Mouse (Mus musculus) splenic B cell, adult 2 months (primary cell): Measurements from ENCODE around the gene Foxn3.
"Not testable (repeated sequence)": the region's sequence is repeated elsewhere in the genome, so short reads cannot be mapped to it uniquely, and the experiment has no call there.

Experiments used
- DNase-seq: peaks from one replicate; pipeline ENCODE4 v3.0.0-alpha.2; 2011; ENCODE audit warnings: low read depth, low spot score
- H3K27me3 ChIP-seq: 2 replicates; pipeline ENCODE4 v1.6.1; 2012; ENCODE audit warnings: mild to moderate bottlenecking, low read length, moderate library complexity, mixed read lengths; ENCODE audit not compliant: control insufficient read depth, poor library complexity, insufficient read depth, severe bottlenecking
- H3K36me3 ChIP-seq: 2 replicates; pipeline ENCODE4 v1.6.1; 2012; ENCODE audit warnings: mild to moderate bottlenecking, low read length, moderate library complexity, mixed read lengths; ENCODE audit not compliant: control insufficient read depth, poor library complexity, insufficient read depth, severe bottlenecking

Gene Foxn3

GRCm38 (mm10) chr12:99217145-99217698, 346.2 kb downstream of the Foxn3 start:
- DNase-seq, result no peak
- H3K27me3 ChIP-seq, result no peaks in the 10 kb centered on the region
- H3K36me3 ChIP-seq, result no peaks in the 10 kb centered on the region; the same call in 1 of the 2 replicates

GRCm38 (mm10) chr12:99216341-99216761, 347.0 kb downstream of the Foxn3 start:
- Histone ChIP-seq H3K27me3 (no peaks in the 10 kb centered on the region), H3K36me3 (no peaks in the 10 kb centered on the region; the same call in none of the 2 replicates)
- DNase-seq, result no peak

GRCm38 (mm10) chr12:99215521-99216255, 347.7 kb downstream of the Foxn3 start:
- Histone ChIP-seq H3K36me3 (no peaks in the 10 kb centered on the region; the same call in none of the 2 replicates), H3K27me3 (no peaks in the 10 kb centered on the region)
- DNase-seq, result no peak

GRCm38 (mm10) chr12:99214098-99214497, 349.3 kb downstream of the Foxn3 start:
- H3K36me3 ChIP-seq, result no peaks in the 10 kb centered on the region; the same call in none of the 2 replicates
- H3K27me3 ChIP-seq, result no peaks in the 10 kb centered on the region
- DNase-seq, result no peak

GRCm38 (mm10) chr12:99213218-99213617, 350.2 kb downstream of the Foxn3 start:
- H3K27me3 ChIP-seq, result no peaks in the 10 kb centered on the region
- H3K36me3 ChIP-seq, result no peaks in the 10 kb centered on the region; the same call in none of the 2 replicates
- peak; percentile 14 for DNase-seq

GRCm38 (mm10) chr12:99209801-99210200, 353.6 kb downstream of the Foxn3 start:
- no peak for DNase-seq
- peaks cover 5% of the 10 kb centered on the region for H3K36me3 ChIP-seq
- H3K27me3 ChIP-seq, result no peaks in the 10 kb centered on the region

GRCm38 (mm10) chr12:99208251-99208650, 355.1 kb downstream of the Foxn3 start:
- DNase-seq, result no peak
- H3K36me3 ChIP-seq, result peaks cover 7% of the 10 kb centered on the region
- no peaks in the 10 kb centered on the region for H3K27me3 ChIP-seq

- Histone ChIP-seq H3K27me3 (no peaks in the 10 kb centered on the region), H3K36me3 (peaks cover 9% of the 10 kb centered on the region)
- DNase-seq, result no peak
These were observed 356.3 kb downstream of the Foxn3 start for GRCm38 (mm10) chr12:99207014-99207612.

- H3K36me3 ChIP-seq, result peaks cover 9% of the 10 kb centered on the region
- no peak for DNase-seq
- no peaks in the 10 kb centered on the region for H3K27me3 ChIP-seq
These were observed 357.6 kb downstream of the Foxn3 start for GRCm38 (mm10) chr12:99205734-99206133.

GRCm38 (mm10) chr12:99199124-99199483, 364.3 kb downstream of the Foxn3 start:
- peaks cover 4% of the 10 kb centered on the region; the same call in 1 of the 2 replicates for H3K36me3 ChIP-seq
- no peak for DNase-seq
- H3K27me3 ChIP-seq, result no peaks in the 10 kb centered on the region

- no peak for DNase-seq
- Histone ChIP-seq H3K27me3 (no peaks in the 10 kb centered on the region), H3K36me3 (peaks cover 4% of the 10 kb centered on the region; the same call in 1 of the 2 replicates)
These were observed 364.8 kb downstream of the Foxn3 start for GRCm38 (mm10) chr12:99198428-99199123.

GRCm38 (mm10) chr12:99197031-99197430, 366.4 kb downstream of the Foxn3 start:
- DNase-seq, result no peak

GRCm38 (mm10) chr12:99195655-99196054, 367.7 kb downstream of the Foxn3 start:
- DNase-seq, result no peak
- H3K36me3 ChIP-seq, result peaks cover 1% of the 10 kb centered on the region; the same call in 1 of the 2 replicates
- no peaks in the 10 kb centered on the region for H3K27me3 ChIP-seq

More at GRCm38 (mm10) chr12:99197031-99197430, 366.4 kb downstream of the Foxn3 start:
- H3K36me3 ChIP-seq, result peaks cover 1% of the 10 kb centered on the region; the same call in 1 of the 2 replicates
- H3K27me3 ChIP-seq, result no peaks in the 10 kb centered on the region

- H3K36me3 ChIP-seq, DNase-seq, H3K27me3 ChIP-seq: not testable (repeated sequence)
These were observed 369.3 kb downstream of the Foxn3 start for GRCm38 (mm10) chr12:99194120-99194519.
